Mouse (Mus musculus) spleen, adult 2 months (tissue): ENCODE results near the gene Ptprg.

ENCODE experiments used
- CTCF ChIP-seq: fragments of 200-500 bp; IDR thresholded peaks from 2 replicates; pipeline ENCODE4 v1.5.1; 2011; ENCODE audit warnings: mild to moderate bottlenecking, inconsistent platforms; ENCODE audit not compliant: insufficient read depth, insufficient read length, insufficient replicate concordance; ENCODE audit errors: extremely low read depth
- POLR2A ChIP-seq: fragments of 200-500 bp; IDR thresholded peaks from 2 replicates; pipeline ENCODE4 v1.6.1; 2011; ENCODE audit warnings: low read depth, low read length, inconsistent platforms

- TF ChIP-seq CTCF (no peak), POLR2A (no peak)
These were observed 30.9 kb downstream of the Ptprg start for GRCm38 (mm10) chr14:11584263-11584662.
